Comparison of ENCODE assay signal across 27 mouse cellular contexts in the genomic region with DNA sequence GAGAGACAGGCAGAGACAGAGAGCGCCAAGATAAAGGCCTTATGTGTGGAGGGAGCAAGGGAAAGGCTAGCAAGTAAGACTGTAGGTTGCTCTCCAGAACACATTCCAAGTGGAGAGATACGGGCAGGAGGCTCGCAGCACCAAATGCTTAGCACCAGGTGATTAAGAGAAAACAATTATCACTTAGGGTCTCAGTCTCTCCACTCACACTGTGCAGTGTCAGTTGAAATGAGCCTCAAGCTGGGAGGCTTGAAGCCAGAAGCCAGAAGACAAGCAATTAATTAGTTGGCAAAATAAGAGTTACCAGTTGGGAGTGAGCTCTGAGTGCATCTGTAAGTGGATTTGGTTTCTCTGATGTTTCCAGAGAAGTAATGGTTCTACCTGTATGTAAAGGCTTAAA. TPM values are rescaled to one million over a fixed set of nuclear protein-coding genes. Genes with fewer than 3 reads are reported as not detected.
A peak's percentile ranks its signal among the peaks of the same experiment; 100 is the strongest.
DNase-seq lines count a peak whose midpoint lies in the region; ATAC-seq and TF ChIP-seq lines count a peak whose summit lies in the region.
"Had no signal": no experiment of that assay in that cellular context is flagged by ENCODE, and none has a peak within 500 bp of the region (broad histone marks: within the 10 kb centered on the region; RNA-seq: fewer than 3 reads in every experiment).

No protein-coding gene starts in this region.

- peaks cover 51% of the 10 kb centered on the region for H3K36me3 ChIP-seq in heart, embryonic 13.5 days
- H3K36me3 ChIP-seq in intestine, postnatal 0 days (ENCODE audit: control insufficient read depth, insufficient read depth), result no peaks in the 10 kb centered on the region
- H3K36me3 ChIP-seq: embryonic facial prominence, embryonic 10.5 days; embryonic facial prominence, embryonic 15.5 days; liver, embryonic 13.5 days; neural tube, embryonic 15.5 days had no signal

- peak; percentile 71 to 80 for DNase-seq in cerebellum, postnatal 10 days
- DNase-seq in cerebellum, adult 2 months, result no peak
- DNase-seq in heart, adult 8-10 months (ENCODE audit: low spot score), result no peak
- peak; percentile 59 for DNase-seq in left cerebral cortex, postnatal 4 days
- DNase-seq in left cerebral cortex, postnatal 25 days (ENCODE audit: low spot score in 2 of 2), result no peak
- DNase-seq: adrenal gland, adult 8-10 months; cerebellum, adult 11-12 months; forebrain, postnatal 0 days; gastrocnemius, postnatal 10 days; heart, postnatal 4 days; kidney, adult 11 months; kidney, postnatal 14 days; liver, embryonic 13.5 days; lung, adult 2 months; lung, postnatal 10 days; midbrain, embryonic 14.5 days; spleen, adult 18-20 months; thymus, postnatal 14 days had no signal

- WGBS in cerebellum, adult 2 months, result 23% methylated on average over 3 of the region's 3 CpGs
- WGBS in heart, embryonic 13.5 days, result 48% methylated on average over 3 of the region's 3 CpGs
- WGBS in intestine, postnatal 0 days, result 75% methylated on average over 3 of the region's 3 CpGs

- no peaks in the 10 kb centered on the region for H3K9me3 ChIP-seq in heart, embryonic 13.5 days
- no peaks in the 10 kb centered on the region for H3K9me3 ChIP-seq in intestine, postnatal 0 days (ENCODE audit: control insufficient read depth)
- H3K9me3 ChIP-seq: embryonic facial prominence, embryonic 10.5 days; embryonic facial prominence, embryonic 15.5 days; heart, embryonic 10.5 days; liver, embryonic 13.5 days; neural tube, embryonic 15.5 days had no signal

- ATAC-seq in heart, embryonic 13.5 days (ENCODE audit: extremely low read depth, insufficient number of reproducible peaks, low FRiP score, low TSS enrichment), result no peak
- ATAC-seq in intestine, postnatal 0 days, result no peak
- ATAC-seq: forebrain, postnatal 0 days had no signal

- H3K4me1 ChIP-seq in cerebellum, adult 2 months (ENCODE audit: control insufficient read depth, insufficient read depth, low read length), result no peaks in the 10 kb centered on the region
- H3K4me1 ChIP-seq in heart, embryonic 13.5 days, result peaks cover 8% of the 10 kb centered on the region
- no peaks in the 10 kb centered on the region for H3K4me1 ChIP-seq in intestine, postnatal 0 days (replicated peaks; ENCODE audit: control insufficient read depth, insufficient read depth, low read length)
- H3K4me1 ChIP-seq: embryonic facial prominence, embryonic 15.5 days; neural tube, embryonic 15.5 days had no signal

- 0 out of 2 replicates have a peak overlapping the region, but pooled peaks have one; percentile 14 for H3K9ac ChIP-seq in heart, embryonic 13.5 days
- no peak overlapping the region for H3K9ac ChIP-seq in intestine, postnatal 0 days (ENCODE audit: low read depth, low read length)
- H3K9ac ChIP-seq: embryonic facial prominence, embryonic 15.5 days; forebrain, postnatal 0 days; liver, embryonic 13.5 days; neural tube, embryonic 15.5 days had no signal

- intact Hi-C loops in left cerebral cortex, postnatal 4 days (cut with DNase I), result no loop called here
- intact Hi-C loops in left cerebral cortex, postnatal 25 days (cut with DNase I), result no loop called here

- no peak for TF ChIP-seq CTCF in cerebellum, adult 2 months (IDR thresholded peaks at IDR 0.05; ENCODE audit: borderline replicate concordance, insufficient read depth, low read depth, low read length)
- no peak for TF ChIP-seq CTCF in intestine, postnatal 0 days (IDR thresholded peaks at IDR 0.05; ENCODE audit: low read depth)

- H3K27me3 ChIP-seq in cerebellum, adult 2 months (ENCODE audit: control insufficient read depth, insufficient read depth, low read length), result no peaks in the 10 kb centered on the region; the same call in 1 of the 2 replicates
- no peaks in the 10 kb centered on the region for H3K27me3 ChIP-seq in heart, embryonic 13.5 days (replicated peaks)
- no peaks in the 10 kb centered on the region for H3K27me3 ChIP-seq in intestine, postnatal 0 days (replicated peaks; ENCODE audit: control insufficient read depth, insufficient read depth, low read length)
- H3K27me3 ChIP-seq: CH12.LX; embryonic facial prominence, embryonic 15.5 days; liver, embryonic 13.5 days; neural tube, embryonic 15.5 days had no signal

- no peak overlapping the region for H3K27ac ChIP-seq in cerebellum, adult 2 months (ENCODE audit: insufficient read depth, low read length)
- H3K27ac ChIP-seq in heart, embryonic 13.5 days (replicated peaks), result no peak overlapping the region
- no peak overlapping the region for H3K27ac ChIP-seq in intestine, postnatal 0 days (ENCODE audit: low read depth, low read length)
- H3K27ac ChIP-seq: embryonic facial prominence, embryonic 10.5 days; embryonic facial prominence, embryonic 15.5 days; heart, embryonic 10.5 days; left cerebral cortex, adult 2 months; liver, embryonic 13.5 days; macrophage; neural tube, embryonic 15.5 days had no signal

- no peak overlapping the region for H3K4me2 ChIP-seq in heart, embryonic 13.5 days
- no peak overlapping the region for H3K4me2 ChIP-seq in intestine, postnatal 0 days (replicated peaks; ENCODE audit: low read depth)
- H3K4me2 ChIP-seq: embryonic facial prominence, embryonic 15.5 days; liver, embryonic 13.5 days; neural tube, embryonic 15.5 days had no signal

- no peak for TF ChIP-seq POLR2A in cerebellum, adult 2 months (IDR thresholded peaks at IDR 0.05; ENCODE audit: borderline replicate concordance, insufficient read depth, low read length)

- no peak overlapping the region for H3K4me3 ChIP-seq in cerebellum, adult 2 months (replicated peaks; ENCODE audit: insufficient read depth, low read depth, low read length)
- H3K4me3 ChIP-seq in heart, embryonic 13.5 days, result no peak overlapping the region
- no peak overlapping the region for H3K4me3 ChIP-seq in intestine, postnatal 0 days (ENCODE audit: low read depth, low read length)
- H3K4me3 ChIP-seq: embryonic facial prominence, embryonic 10.5 days; embryonic facial prominence, embryonic 15.5 days; heart, embryonic 10.5 days; left cerebral cortex, adult 2 months; liver, embryonic 13.5 days; neural tube, embryonic 15.5 days had no signal

RNA-seq across cellular contexts. Expression of a gene that starts 24.0 kb away (rescaled TPM):
- 6.7 and 7.1 TPM in 2 replicates for polyA plus RNA-seq in cerebellum, adult 2 months (2012; rRNA removed)
- 32.7 and 35.0 TPM in 2 replicates for polyA plus RNA-seq in heart, embryonic 13.5 days (2015; fragmentation: Nextera tagmentation; extraction: Ambion mirVana)
- total RNA-seq in heart, adult 8-10 months (2022), result 10 to 100 TPM; 62.5 to 87.5 (median 77.7) TPM
- 10 to 100 TPM; 27.7 to 28.4 TPM for total RNA-seq in left cerebral cortex, postnatal 4 days (2021)
- total RNA-seq in left cerebral cortex, postnatal 25 days (2021), result 10 to 100 TPM; 10.2 to 10.5 TPM
- 10.4 and 11.6 TPM in 2 replicates for polyA plus RNA-seq in intestine, postnatal 0 days (2015; fragmentation: Nextera tagmentation; extraction: Ambion mirVana)
- total RNA-seq: CH12.LX had no signal

Comparison
In these comparisons a context has a peak if more than half of its experiments do, and no peak if none do; other contexts are left out.
1. DNase-seq: peak in cerebellum, postnatal 10 days (2 of 2) and left cerebral cortex, postnatal 4 days (single experiment); none in cerebellum, adult 2 months (0 of 2), heart, adult 8-10 months (single experiment) and left cerebral cortex, postnatal 25 days (0 of 2).